Mouse (Mus musculus): ENCODE results near the gene Zbtb38. TPM values are rescaled to one million over a fixed set of nuclear protein-coding genes. Genes with fewer than 3 reads are reported as not detected.

Gene Zbtb38
- total RNA-seq, 1 experiment from 2014 or later, result 31.0 TPM

- no peak for ATAC-seq (ENCODE audit: extremely low read depth, insufficient number of reproducible peaks, low FRiP score, poor library complexity, severe bottlenecking)
Measured at GRCm38 (mm10) chr9:96671249-96671648, 81.4 kb downstream of the Zbtb38 start.

GRCm38 (mm10) chr9:96669877-96670276, 82.8 kb downstream of the Zbtb38 start:
- ATAC-seq (ENCODE audit: extremely low read depth, insufficient number of reproducible peaks, low FRiP score, poor library complexity, severe bottlenecking), result peak; percentile 100

- peak; percentile 24; the same call in 1 of the 2 replicates for ATAC-seq (ENCODE audit: extremely low read depth, insufficient number of reproducible peaks, low FRiP score, poor library complexity, severe bottlenecking)
Measured at GRCm38 (mm10) chr9:96668628-96669027, 84.0 kb downstream of the Zbtb38 start.

GRCm38 (mm10) chr9:96660510-96661244, 92.0 kb downstream of the Zbtb38 start:
- no peak for ATAC-seq (ENCODE audit: extremely low read depth, insufficient number of reproducible peaks, low FRiP score, poor library complexity, severe bottlenecking)

GRCm38 (mm10) chr9:96659801-96660200, 92.8 kb downstream of the Zbtb38 start:
- ATAC-seq (ENCODE audit: extremely low read depth, insufficient number of reproducible peaks, low FRiP score, poor library complexity, severe bottlenecking), result no peak

- no peak for ATAC-seq (ENCODE audit: extremely low read depth, insufficient number of reproducible peaks, low FRiP score, poor library complexity, severe bottlenecking)
Measured at GRCm38 (mm10) chr9:96653538-96653937, 99.1 kb downstream of the Zbtb38 start.

GRCm38 (mm10) chr9:96652763-96653162, 99.9 kb downstream of the Zbtb38 start:
- ATAC-seq (ENCODE audit: extremely low read depth, insufficient number of reproducible peaks, low FRiP score, poor library complexity, severe bottlenecking), result peak; percentile 42

- ATAC-seq (ENCODE audit: extremely low read depth, insufficient number of reproducible peaks, low FRiP score, poor library complexity, severe bottlenecking), result no peak
Measured at GRCm38 (mm10) chr9:96650807-96651206, 101.8 kb downstream of the Zbtb38 start.

GRCm38 (mm10) chr9:96649924-96650323, 102.7 kb downstream of the Zbtb38 start:
- ATAC-seq (ENCODE audit: extremely low read depth, insufficient number of reproducible peaks, low FRiP score, poor library complexity, severe bottlenecking), result peak; percentile 88

GRCm38 (mm10) chr9:96649362-96649761, 103.3 kb downstream of the Zbtb38 start:
- no peak for ATAC-seq (ENCODE audit: extremely low read depth, insufficient number of reproducible peaks, low FRiP score, poor library complexity, severe bottlenecking)

- ATAC-seq (ENCODE audit: extremely low read depth, insufficient number of reproducible peaks, low FRiP score, poor library complexity, severe bottlenecking), result no peak
Measured at GRCm38 (mm10) chr9:96646668-96647295, 105.8 kb downstream of the Zbtb38 start.

- no peak for ATAC-seq (ENCODE audit: extremely low read depth, insufficient number of reproducible peaks, low FRiP score, poor library complexity, severe bottlenecking)
Measured at GRCm38 (mm10) chr9:96644840-96645239, 107.8 kb downstream of the Zbtb38 start.

- peak; percentile 70 for ATAC-seq (ENCODE audit: extremely low read depth, insufficient number of reproducible peaks, low FRiP score, poor library complexity, severe bottlenecking)
Measured at GRCm38 (mm10) chr9:96644002-96644401, 108.6 kb downstream of the Zbtb38 start.

GRCm38 (mm10) chr9:96639451-96639850, 113.2 kb downstream of the Zbtb38 start:
- ATAC-seq (ENCODE audit: extremely low read depth, insufficient number of reproducible peaks, low FRiP score, poor library complexity, severe bottlenecking), result no peak

- no peak for ATAC-seq (ENCODE audit: extremely low read depth, insufficient number of reproducible peaks, low FRiP score, poor library complexity, severe bottlenecking)
Measured at GRCm38 (mm10) chr9:96638508-96638907, 114.1 kb downstream of the Zbtb38 start.

- ATAC-seq (ENCODE audit: extremely low read depth, insufficient number of reproducible peaks, low FRiP score, poor library complexity, severe bottlenecking), result peak; percentile 41; the same call in 1 of the 2 replicates
Measured at GRCm38 (mm10) chr9:96637157-96637548, 115.5 kb downstream of the Zbtb38 start.

- peak; percentile 78 for ATAC-seq (ENCODE audit: extremely low read depth, insufficient number of reproducible peaks, low FRiP score, poor library complexity, severe bottlenecking)
Measured at GRCm38 (mm10) chr9:96636423-96637156, 116.0 kb downstream of the Zbtb38 start.

GRCm38 (mm10) chr9:96635899-96636298, 116.7 kb downstream of the Zbtb38 start:
- ATAC-seq (ENCODE audit: extremely low read depth, insufficient number of reproducible peaks, low FRiP score, poor library complexity, severe bottlenecking), result no peak

- ATAC-seq (ENCODE audit: extremely low read depth, insufficient number of reproducible peaks, low FRiP score, poor library complexity, severe bottlenecking), result no peak
Measured at GRCm38 (mm10) chr9:96635176-96635575, 117.5 kb downstream of the Zbtb38 start.

GRCm38 (mm10) chr9:96633771-96634170, 118.9 kb downstream of the Zbtb38 start:
- no peak for ATAC-seq (ENCODE audit: extremely low read depth, insufficient number of reproducible peaks, low FRiP score, poor library complexity, severe bottlenecking)

Data from neutrophil, adult 5-6 weeks (primary cell).